Mouse (Mus musculus) kidney, embryonic 15.5 days (tissue): ENCODE data around the gene Mprip. TPM values are rescaled to one million over a fixed set of nuclear protein-coding genes. Genes with fewer than 3 reads are reported as not detected.

Experiments used
- ATAC-seq: fragments of 200-750 bp; cut with Nextera tagmentation; replicated peaks from 2 replicates; pipeline ENCODE4 v1.8.0; 2017; ENCODE audit warnings: moderate TSS enrichment; ENCODE audit not compliant: low FRiP score
- H3K27ac ChIP-seq: fragments of 300-500 bp; sonication (generic); 2 replicates; pipeline ENCODE4 v1.5.1; 2015; ENCODE audit warnings: mild to moderate bottlenecking, inconsistent platforms
- H3K27me3 ChIP-seq: fragments of 300-500 bp; sonication (generic); 2 replicates; pipeline ENCODE4 v1.6.1; 2015; ENCODE audit warnings: inconsistent platforms
- H3K36me3 ChIP-seq: fragments of 300-500 bp; sonication (generic); 2 replicates; pipeline ENCODE4 v1.6.1; 2015; ENCODE audit warnings: inconsistent platforms
- H3K4me1 ChIP-seq: fragments of 300-500 bp; sonication (generic); 2 replicates; pipeline ENCODE4 v1.6.1; 2015; ENCODE audit warnings: inconsistent platforms
- H3K4me2 ChIP-seq: fragments of 300-500 bp; sonication (generic); 2 replicates; pipeline ENCODE4 v1.6.1; 2015; ENCODE audit warnings: moderate library complexity, mild to moderate bottlenecking, inconsistent platforms
- H3K4me3 ChIP-seq: fragments of 300-500 bp; sonication (generic); replicated peaks from 2 replicates; pipeline ENCODE4 v1.5.1; 2015; ENCODE audit warnings: mild to moderate bottlenecking, inconsistent platforms
- H3K9ac ChIP-seq: fragments of 300-500 bp; sonication (generic); 2 replicates; pipeline ENCODE4 v1.6.1; 2015; ENCODE audit warnings: mild to moderate bottlenecking, inconsistent platforms
- H3K9me3 ChIP-seq: fragments of 300-500 bp; sonication (generic); replicated peaks from 2 replicates; pipeline ENCODE4 v1.6.1; 2016; ENCODE audit warnings: inconsistent platforms
- WGBS: fragments of 180-500 bp; shearing (Covaris S2); methylation state at CpG from one replicate; pipeline ENCODE4 v1.1.7; 2015; ENCODE audit warnings: mixed read lengths; 5-methylcytosine and 5-hydroxymethylcytosine counted together
- polyA plus RNA-seq: library from polyadenylated mRNA; unstranded; fragments of >200 nt; fragmentation: Nextera tagmentation; extraction: Ambion mirVana; gene quantifications from 2 replicates; pipeline ENCODE4 v1.2.1, GENCODE M21; 2015

Gene Mprip
- polyA plus RNA-seq, 1 experiment from 2014 or later = 46.7 TPM

DNA sequence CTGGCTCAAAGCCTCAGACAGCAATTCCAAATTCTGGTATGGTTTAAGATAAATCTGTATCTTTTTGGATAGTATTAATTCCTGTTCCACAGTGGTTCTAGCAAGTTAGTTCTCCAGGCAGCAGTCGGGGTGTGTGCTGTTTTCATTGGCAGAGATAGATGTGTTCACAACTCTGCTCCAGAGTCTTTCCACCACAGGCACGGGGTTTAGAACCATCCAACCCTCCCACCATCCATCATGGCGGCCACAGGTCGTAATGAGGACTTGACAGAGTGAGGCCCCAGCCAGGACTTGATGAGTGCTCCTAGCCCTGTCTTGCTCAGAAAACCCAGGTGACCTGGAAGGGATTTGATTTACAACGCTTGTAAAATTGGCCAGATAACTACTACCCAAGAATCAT lies 19.0 kb downstream of the Mprip start:
- Histone ChIP-seq H3K9me3 (no peaks in the 10 kb centered on the region), H3K9ac (no peak overlapping the region), H3K27me3 (no peaks in the 10 kb centered on the region), H3K27ac (no peak overlapping the region), H3K4me2 (no peak overlapping the region), H3K36me3 (peaks cover 24% of the 10 kb centered on the region), H3K4me1 (peaks cover 10% of the 10 kb centered on the region; the same call in 1 of the 2 replicates), H3K4me3 (no peak overlapping the region)
- ATAC-seq = no peak
- 58% methylated on average over 5 of the region's 5 CpGs for WGBS

DNA sequence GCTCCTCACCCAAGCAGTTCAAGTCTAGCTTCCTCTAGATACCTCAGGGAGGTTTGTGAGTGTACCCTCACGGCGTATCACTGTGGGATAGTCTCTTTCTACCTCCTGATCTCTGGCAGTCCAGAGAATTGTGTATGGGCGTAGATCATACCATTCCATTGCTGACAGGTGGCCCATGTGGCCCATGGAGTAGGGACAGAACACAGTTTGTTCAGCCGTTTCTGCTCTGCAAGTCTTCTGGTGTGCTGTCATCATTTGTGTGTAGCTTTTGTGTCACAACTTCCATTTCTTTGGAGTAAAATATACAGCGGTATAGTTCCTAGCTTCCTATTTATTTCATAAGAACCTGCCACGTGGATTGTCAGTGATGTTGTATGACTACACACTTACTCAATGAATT lies 23.9 kb downstream of the Mprip start:
- ATAC-seq = no peak
- Histone ChIP-seq H3K4me1 (peaks cover 5% of the 10 kb centered on the region; the same call in 1 of the 2 replicates), H3K27ac (no peak overlapping the region), H3K36me3 (peaks cover 16% of the 10 kb centered on the region), H3K9me3 (no peaks in the 10 kb centered on the region), H3K4me2 (no peak overlapping the region), H3K27me3 (no peaks in the 10 kb centered on the region), H3K9ac (no peak overlapping the region), H3K4me3 (no peak overlapping the region)
- 91% methylated on average over 6 of the region's 6 CpGs for WGBS

DNA sequence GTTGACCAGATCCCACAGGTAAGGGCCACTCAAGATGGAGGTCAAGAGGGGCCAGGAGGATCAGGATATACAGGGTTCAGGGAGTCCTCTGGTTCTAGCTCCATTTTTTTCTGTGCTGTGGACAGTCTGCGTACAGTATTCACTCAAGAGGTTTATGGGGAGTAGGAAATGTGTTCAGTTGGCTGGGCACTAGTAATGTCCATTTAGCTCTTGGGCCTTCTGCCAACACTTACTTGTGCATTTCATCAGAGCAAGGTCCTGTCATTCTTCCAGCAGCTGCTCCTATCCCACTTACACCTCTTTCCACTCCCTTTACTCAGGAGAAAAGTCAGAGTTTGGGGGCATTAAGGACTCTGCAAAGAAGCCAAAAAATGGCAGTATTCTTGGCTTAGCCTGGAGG lies 33.4 kb downstream of the Mprip start:
- Histone ChIP-seq H3K27ac (no peak overlapping the region), H3K9ac (no peak overlapping the region), H3K36me3 (peaks cover 32% of the 10 kb centered on the region), H3K27me3 (no peaks in the 10 kb centered on the region), H3K9me3 (no peaks in the 10 kb centered on the region), H3K4me1 (0 out of 2 replicates have a peak, but pooled peaks cover 4% of the 10 kb centered on the region), H3K4me2 (no peak overlapping the region), H3K4me3 (no peak overlapping the region)
- no peak for ATAC-seq
- WGBS = 77% methylated on average over 1 of the region's 1 CpGs

DNA sequence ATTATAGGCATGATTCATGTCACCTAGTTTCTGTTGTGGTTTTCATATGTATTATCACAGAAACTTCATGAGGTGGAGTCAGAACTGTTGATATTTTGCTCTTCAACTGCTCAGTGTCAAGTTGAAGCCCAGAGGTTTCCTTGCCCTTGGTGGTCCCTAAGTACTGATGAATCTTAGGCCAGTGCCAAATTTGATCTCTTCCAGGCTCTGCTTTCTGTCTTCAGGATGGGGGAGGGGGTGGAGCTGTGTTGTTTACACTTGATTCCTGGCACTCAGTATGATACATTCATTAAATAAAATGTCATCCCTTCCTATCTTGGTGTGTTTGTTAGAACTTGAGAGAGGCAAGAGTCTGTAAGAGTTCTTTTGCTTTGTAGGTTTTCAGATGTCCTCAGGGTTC lies 34.4 kb downstream of the Mprip start:
- no peak for ATAC-seq
- H3K36me3 ChIP-seq = peaks cover 34% of the 10 kb centered on the region
- H3K4me2 ChIP-seq = no peak overlapping the region
- no peak overlapping the region for H3K9ac ChIP-seq
- 0 out of 2 replicates have a peak, but pooled peaks cover 4% of the 10 kb centered on the region for H3K4me1 ChIP-seq
- H3K4me3 ChIP-seq = no peak overlapping the region
- no peaks in the 10 kb centered on the region for H3K9me3 ChIP-seq
- H3K27ac ChIP-seq = no peak overlapping the region
- no peaks in the 10 kb centered on the region for H3K27me3 ChIP-seq

DNA sequence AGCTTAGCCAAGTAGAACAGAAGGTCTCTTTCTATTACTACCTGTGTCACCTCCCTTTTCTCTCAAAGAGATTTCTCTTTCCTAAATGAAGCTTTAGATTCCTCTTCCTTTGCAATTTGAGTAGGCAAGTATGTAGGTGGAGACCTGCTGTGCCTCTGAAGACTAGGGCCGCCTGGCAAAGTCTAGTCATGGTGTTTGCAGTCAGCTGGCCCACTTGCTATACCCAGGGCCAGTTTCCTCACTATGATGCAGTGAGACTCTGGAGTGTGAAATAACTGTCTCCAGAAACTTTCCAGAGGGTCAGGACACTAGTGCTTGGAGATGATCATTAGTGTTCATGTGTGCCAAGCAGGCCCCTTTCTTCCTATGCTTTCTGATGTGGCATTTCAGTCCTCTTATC lies 36.5 kb downstream of the Mprip start:
- no peak overlapping the region for H3K9ac ChIP-seq
- H3K27me3 ChIP-seq = no peaks in the 10 kb centered on the region
- no peak overlapping the region for H3K27ac ChIP-seq
- no peak overlapping the region for H3K4me2 ChIP-seq
- H3K4me3 ChIP-seq = no peak overlapping the region
- 0 out of 2 replicates have a peak, but pooled peaks cover 4% of the 10 kb centered on the region for H3K4me1 ChIP-seq
- WGBS = 97% methylated on average over 1 of the region's 1 CpGs
- H3K9me3 ChIP-seq = no peaks in the 10 kb centered on the region
- H3K36me3 ChIP-seq = peaks cover 52% of the 10 kb centered on the region
- ATAC-seq = no peak

DNA sequence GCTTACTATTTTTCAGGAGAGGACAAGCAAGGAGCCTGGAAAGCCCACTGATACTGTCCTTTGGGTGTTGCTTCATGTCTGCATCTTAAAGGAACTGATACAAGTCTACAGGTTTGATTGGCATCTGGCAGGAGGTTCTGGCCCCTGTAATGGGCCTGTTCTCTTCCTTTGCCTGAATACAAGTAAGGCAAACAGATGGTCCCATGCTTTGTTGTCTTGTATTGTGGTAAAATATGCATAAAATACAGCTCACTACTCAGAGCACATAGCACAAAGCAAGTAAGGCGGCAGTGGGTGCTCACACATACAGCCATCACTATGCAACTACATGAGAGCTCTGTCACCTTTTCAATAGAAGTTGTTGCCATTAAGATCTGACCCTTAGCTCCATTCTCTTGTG lies 39.7 kb downstream of the Mprip start:
- Histone ChIP-seq H3K4me1 (peaks cover 7% of the 10 kb centered on the region), H3K9ac (no peak overlapping the region), H3K4me3 (no peak overlapping the region), H3K36me3 (peaks cover 57% of the 10 kb centered on the region), H3K4me2 (no peak overlapping the region), H3K27me3 (no peaks in the 10 kb centered on the region), H3K27ac (no peak overlapping the region), H3K9me3 (no peaks in the 10 kb centered on the region)
- ATAC-seq = no peak
- whole genome bisulfite sequencing = 97% methylated on average over 1 of the region's 1 CpGs

DNA sequence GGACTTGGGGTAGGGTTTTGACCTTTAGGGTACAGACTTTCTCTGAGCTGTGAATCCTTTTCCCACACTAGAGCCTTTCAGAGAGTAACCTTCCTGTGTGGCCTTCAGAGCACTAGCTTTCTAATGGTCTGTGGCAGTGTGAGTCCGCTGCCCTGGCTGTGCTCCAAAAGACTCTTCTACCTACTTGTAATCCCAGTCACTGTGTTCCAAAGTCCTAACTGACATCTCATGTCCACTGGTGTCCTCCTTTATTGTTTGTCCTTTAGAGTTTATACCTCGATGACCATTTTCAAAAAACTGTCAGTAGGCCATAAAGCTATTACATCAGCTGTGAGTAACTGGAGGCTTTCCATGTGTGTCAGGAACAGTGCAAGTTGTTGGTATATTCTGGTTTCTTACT lies 44.0 kb downstream of the Mprip start:
- Histone ChIP-seq H3K4me1 (peaks cover 30% of the 10 kb centered on the region), H3K9me3 (no peaks in the 10 kb centered on the region), H3K27ac (no peak overlapping the region), H3K36me3 (peaks cover 29% of the 10 kb centered on the region), H3K4me3 (no peak overlapping the region), H3K4me2 (no peak overlapping the region), H3K9ac (no peak overlapping the region), H3K27me3 (no peaks in the 10 kb centered on the region)
- 92% methylated on average over 2 of the region's 2 CpGs for WGBS
- no peak for ATAC-seq

DNA sequence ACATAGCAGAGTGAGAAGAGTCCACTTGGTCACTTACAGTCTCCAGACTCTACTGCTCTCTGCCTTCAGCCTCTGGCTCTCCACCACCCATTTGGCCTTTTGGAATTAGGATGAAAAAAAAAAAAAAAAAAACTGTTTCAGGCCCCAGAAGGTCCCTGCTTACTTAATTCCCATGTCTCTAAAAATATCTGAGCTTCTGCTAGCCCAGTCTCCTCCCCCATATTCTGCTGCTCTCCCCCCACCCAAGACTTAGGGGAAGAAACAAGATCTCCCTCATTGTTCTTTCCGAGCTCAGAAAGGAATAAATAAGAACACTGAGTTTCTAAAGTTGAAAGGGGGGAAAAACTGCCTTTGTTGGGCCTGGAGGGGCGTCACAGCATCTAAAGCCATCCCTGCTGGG lies 46.4 kb downstream of the Mprip start:
- Histone ChIP-seq H3K9ac (no peak overlapping the region), H3K4me1 (peaks cover 36% of the 10 kb centered on the region), H3K36me3 (0 out of 2 replicates have a peak, but pooled peaks cover 10% of the 10 kb centered on the region), H3K4me3 (no peak overlapping the region), H3K27ac (peak overlapping the region; percentile 93), H3K27me3 (no peaks in the 10 kb centered on the region), H3K9me3 (no peaks in the 10 kb centered on the region), H3K4me2 (peak overlapping the region; percentile 9)
- WGBS = 32% methylated on average over 2 of the region's 2 CpGs
- ATAC-seq = no peak

DNA sequence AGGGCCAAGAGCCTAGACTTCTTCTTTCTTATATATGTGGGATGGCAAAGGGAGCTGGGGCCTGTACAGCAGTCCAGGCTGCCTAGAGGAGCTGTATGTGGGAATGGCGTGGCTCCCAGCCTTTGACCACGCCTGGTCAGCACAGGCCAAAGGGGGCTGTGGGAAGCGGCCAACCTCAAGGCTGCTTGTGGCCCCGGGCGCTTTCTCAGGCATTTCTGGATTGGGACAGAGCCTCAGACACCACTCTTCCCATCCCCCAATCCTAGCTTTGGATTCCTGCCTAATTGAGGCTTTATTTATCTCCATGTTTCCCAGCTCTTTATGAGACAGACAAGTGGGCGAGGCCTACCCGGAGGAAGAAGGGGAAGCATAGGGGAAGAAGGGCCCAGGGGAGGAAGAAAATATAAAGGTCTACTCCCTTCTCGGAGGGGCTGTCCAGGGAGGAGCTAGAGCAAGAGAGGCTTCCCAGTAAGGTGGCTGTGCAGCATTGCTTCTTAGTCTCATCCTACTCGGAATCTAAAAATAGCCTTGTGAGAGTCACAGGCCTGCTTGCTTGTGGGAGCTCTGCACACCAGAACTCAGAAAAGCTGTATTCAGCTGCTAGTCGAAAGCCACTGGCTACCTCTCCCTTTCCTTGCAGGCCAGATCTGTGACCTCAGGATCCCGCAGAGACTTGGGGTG lies 47.0 kb downstream of the Mprip start:
- Histone ChIP-seq H3K9ac (no peak overlapping the region), H3K4me1 (peaks cover 36% of the 10 kb centered on the region), H3K9me3 (no peaks in the 10 kb centered on the region), H3K27me3 (no peaks in the 10 kb centered on the region), H3K4me3 (no peak overlapping the region), H3K27ac (peak overlapping the region; percentile 93), H3K36me3 (0 out of 2 replicates have a peak, but pooled peaks cover 4% of the 10 kb centered on the region), H3K4me2 (peak overlapping the region; percentile 9)
- peak; percentile 85 for ATAC-seq
- 43% methylated on average over 11 of the region's 11 CpGs for WGBS

DNA sequence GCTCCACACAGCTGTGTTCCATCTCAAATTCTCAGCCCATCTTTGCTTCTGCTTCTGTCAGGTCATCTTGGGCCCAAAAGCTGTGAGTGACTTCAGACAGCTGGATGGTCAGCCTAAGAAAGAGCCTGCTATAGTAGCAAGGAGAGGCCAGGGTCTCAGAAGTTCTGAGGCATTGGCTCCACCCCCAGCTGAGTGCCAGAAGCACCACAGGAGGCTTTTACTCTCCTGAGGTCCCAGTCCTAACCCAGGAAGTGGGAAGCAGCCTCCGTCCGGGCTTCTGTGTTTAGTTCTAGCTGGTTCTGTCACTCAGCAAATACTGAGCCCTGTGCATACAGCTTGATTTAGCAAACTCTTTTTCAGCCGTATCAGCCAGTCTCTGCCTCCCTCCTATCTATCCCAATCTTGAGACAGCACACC lies 54.3 kb downstream of the Mprip start:
- Histone ChIP-seq H3K4me1 (peaks cover 22% of the 10 kb centered on the region), H3K9me3 (no peaks in the 10 kb centered on the region), H3K9ac (no peak overlapping the region), H3K36me3 (no peaks in the 10 kb centered on the region), H3K4me3 (no peak overlapping the region), H3K27ac (peak overlapping the region; percentile 34; the same call in 1 of the 2 replicates), H3K4me2 (no peak overlapping the region), H3K27me3 (no peaks in the 10 kb centered on the region)
- ATAC-seq = no peak
- WGBS = 50% methylated on average over 3 of the region's 3 CpGs

DNA sequence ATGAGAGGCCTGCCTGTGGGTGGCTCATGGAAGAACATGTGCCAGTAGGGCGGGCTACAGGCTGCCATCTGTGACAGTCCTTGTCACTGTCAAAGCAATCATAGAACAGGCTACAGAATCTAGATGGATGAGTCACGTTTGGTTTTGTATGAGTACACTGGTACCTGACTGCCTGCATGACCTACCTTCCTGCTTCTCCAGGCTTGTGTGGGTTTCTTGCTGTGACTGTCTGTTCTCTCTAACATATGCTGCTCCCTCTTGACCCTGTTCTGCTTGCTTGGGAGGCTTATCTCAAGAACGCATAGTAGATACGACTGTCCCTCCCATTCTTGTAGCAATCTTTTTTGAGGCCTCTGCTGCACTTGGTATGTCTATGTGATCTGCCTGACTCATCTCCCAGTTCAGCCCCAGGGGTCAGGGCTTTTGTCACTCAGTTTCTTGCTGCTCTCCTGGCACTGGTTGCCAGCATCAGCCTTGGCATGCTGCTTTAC lies 56.7 kb downstream of the Mprip start:
- Histone ChIP-seq H3K4me2 (no peak overlapping the region), H3K4me1 (peaks cover 16% of the 10 kb centered on the region), H3K9me3 (no peaks in the 10 kb centered on the region), H3K36me3 (no peaks in the 10 kb centered on the region), H3K9ac (no peak overlapping the region), H3K4me3 (no peak overlapping the region), H3K27ac (no peak overlapping the region), H3K27me3 (no peaks in the 10 kb centered on the region)
- 86% methylated on average over 4 of the region's 4 CpGs for WGBS
- no peak for ATAC-seq

DNA sequence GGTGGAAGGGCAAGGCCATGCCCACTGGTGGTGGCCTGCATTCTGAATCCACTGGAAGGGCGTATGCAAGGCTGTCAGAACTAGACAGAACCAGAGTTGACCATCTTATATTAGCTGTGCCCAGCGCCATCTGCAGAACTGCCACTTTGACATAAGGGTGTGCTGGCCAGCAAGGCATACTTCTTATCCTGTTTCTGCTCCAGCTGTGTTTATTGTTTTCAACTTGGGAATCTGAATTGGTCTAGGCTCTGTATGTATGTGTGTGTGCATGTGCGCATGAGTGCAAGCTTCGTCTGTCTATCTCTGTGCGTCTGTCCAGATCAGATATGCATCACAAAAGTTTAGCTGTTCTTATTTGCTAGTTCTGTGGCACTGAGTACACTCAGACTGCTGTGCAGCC lies 58.1 kb downstream of the Mprip start:
- WGBS = 90% methylated on average over 5 of the region's 5 CpGs
- Histone ChIP-seq H3K27ac (no peak overlapping the region), H3K9ac (no peak overlapping the region), H3K27me3 (no peaks in the 10 kb centered on the region), H3K36me3 (no peaks in the 10 kb centered on the region), H3K4me3 (no peak overlapping the region), H3K9me3 (no peaks in the 10 kb centered on the region), H3K4me1 (peaks cover 10% of the 10 kb centered on the region; the same call in 1 of the 2 replicates), H3K4me2 (no peak overlapping the region)
- ATAC-seq = no peak

DNA sequence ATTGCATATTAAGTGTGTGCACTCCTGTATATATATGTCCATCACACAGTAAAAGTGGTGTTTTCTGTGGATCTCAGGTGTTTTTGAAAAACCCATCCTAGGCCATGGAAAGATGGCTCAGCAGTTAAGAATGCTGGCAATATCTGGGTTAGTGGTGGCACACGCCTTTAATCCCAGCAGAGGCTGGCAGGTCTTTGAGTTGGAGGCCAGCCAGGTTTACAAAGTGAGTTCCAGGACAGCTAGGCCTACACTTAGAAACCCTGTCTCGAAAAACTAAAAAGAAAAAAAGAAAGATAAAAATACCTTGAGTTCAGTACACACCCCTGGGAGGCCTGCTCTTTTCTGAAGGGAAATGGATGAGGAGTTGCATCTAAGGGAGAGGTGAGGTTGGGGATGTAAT lies 60.3 kb downstream of the Mprip start:
- Histone ChIP-seq H3K9me3 (no peaks in the 10 kb centered on the region), H3K4me1 (no peaks in the 10 kb centered on the region; the same call in 1 of the 2 replicates), H3K4me2 (no peak overlapping the region), H3K27ac (no peak overlapping the region), H3K36me3 (no peaks in the 10 kb centered on the region), H3K4me3 (no peak overlapping the region), H3K27me3 (no peaks in the 10 kb centered on the region), H3K9ac (no peak overlapping the region)
- no peak for ATAC-seq
- WGBS = 66% methylated on average over 2 of the region's 2 CpGs
